Mouse (Mus musculus) activated CD4-positive, CD25-positive, alpha-beta regulatory T cell, adult 4 months (primary cell): Measurements from ENCODE around the gene Fermt2. TPM values are rescaled to one million over a fixed set of nuclear protein-coding genes. Genes with fewer than 3 reads are reported as not detected.

Experiments
- ATAC-seq: one replicate; pipeline ENCODE4 v1.8.0; 2017
- polyA plus RNA-seq, 2 experiments: library from polyadenylated mRNA; unstranded; fragments of 100-300 nt; shearing (Covaris generic); gene quantifications; one replicate each; pipeline ENCODE4 v1.2.1; 2017

Fermt2 gene
- polyA plus RNA-seq, 2 experiments from 2014 or later: 0.25 TPM; not detected in 1

DNA sequence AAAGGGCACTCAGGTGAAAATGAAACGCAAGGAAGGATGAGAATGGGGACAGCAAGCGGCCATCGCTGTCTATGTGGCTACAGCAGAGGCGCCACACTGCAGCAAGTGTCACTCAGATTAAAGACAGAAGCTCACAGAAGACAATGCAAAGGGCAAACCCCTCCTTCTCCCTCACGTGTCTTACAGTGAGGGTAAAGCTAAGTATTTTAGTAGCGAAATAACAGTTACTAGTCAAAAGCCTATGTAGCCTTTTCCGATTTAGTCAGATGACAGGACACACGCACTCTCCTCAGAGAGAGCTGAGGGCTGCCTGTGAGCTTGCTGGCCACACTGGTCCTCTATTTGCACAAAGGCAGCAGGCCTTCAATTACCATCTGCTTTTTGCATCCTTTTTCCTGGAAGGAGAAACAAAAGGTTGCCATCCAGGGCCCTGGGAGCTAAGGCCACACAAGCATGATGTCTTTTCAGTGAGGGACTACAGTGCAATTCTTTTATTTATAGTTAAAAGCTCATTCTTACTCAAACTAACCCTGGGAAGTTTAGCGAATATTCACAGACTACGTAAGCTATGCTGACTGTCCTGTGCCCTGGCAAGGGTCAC lies 66.9 kb downstream of the Fermt2 start:
- ATAC-seq: no peak

DNA sequence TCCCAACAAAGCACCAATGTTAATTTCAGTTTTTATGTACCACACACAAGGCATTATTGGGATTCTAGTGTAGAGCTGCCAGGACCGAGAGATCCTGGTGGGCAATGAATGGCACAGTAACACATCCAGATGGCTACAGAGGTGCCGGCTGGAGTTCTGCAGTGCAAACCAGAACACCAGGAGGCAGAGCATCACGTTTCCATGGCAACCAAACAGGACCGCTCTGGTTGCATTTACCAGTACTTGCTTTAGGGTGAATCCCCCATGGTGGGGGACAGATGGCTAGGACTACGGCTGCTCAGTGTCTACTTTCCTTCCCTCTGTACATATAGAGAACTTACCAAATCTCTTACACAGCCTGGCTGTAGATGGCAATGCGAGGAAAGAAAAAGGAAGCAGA lies 67.5 kb downstream of the Fermt2 start:
- no peak for ATAC-seq

DNA sequence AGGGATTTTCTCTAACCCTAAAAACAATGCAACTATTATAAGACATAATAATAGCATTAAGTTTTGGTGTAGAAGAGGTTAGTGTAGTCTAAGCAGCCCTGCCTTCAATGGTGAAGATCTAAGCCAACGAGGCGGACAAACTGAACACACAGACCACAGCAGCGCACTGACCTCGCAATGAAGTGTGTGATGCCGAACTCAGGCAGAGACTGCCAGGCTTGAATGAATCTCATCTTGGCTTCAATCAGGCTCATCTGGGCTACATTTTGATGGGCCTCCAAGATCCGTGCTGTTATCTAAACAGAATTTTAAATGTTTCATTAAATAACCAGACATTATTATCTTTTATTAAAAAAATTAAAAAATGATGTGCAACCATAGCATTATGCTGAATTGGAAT lies 68.0 kb downstream of the Fermt2 start:
- no peak for ATAC-seq

DNA sequence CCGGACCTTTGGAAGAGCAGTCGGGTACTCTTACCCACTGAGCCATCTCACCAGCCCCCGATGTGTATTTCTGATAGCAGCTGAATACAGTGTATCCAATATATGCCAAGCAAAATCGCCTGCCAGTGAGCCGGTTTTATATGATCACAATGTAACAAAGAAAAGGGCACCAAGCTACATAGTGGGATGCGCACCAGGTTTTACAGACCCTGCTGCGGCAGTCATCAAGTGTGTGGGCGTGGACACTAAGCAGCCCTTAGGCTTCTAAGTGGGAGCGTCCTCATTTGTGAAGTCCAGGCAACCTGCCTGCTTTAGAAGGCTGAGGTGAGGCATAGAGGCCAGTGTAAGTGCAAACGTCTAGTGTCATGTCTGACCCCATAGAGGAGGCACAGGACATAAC lies 69.4 kb downstream of the Fermt2 start:
- no peak for ATAC-seq

DNA sequence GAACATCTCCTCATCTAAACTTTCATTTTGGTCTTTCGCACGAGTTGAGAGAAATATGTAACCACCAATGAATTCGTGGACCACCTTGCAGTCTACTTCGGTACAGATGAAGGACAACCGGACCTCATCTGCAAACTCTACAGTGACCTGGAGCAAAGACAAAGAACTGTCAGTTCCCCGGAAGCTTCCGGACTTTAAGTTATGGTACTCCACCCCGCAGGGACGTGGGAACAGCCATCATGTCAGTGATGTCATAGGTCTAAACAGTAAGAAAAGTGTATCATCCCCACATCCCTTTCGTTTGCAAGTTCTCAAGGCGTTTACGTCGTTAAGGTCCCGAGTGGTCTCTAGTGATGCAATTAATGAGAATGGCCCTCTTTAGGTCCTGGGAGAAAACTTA lies 70.0 kb downstream of the Fermt2 start:
- no peak for ATAC-seq

DNA sequence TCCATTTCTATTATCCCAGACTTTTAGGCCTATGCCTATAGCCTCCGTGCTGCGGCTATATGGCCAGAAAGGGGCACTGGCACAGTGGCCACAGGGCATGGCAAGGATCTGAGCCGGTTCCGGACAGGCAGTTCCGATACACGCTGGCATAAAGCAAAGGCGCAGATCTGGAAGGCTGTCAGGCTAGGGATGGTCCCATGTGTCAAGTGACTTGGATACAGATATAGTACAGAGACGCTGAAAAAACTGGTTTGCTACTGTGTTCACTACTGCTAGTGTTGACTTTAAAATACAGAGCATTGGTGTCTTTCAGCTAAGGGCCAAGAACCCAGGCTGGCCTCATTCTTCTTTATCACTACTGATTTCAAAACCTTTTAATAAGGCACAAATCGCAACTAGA lies 72.9 kb downstream of the Fermt2 start:
- no peak for ATAC-seq

DNA sequence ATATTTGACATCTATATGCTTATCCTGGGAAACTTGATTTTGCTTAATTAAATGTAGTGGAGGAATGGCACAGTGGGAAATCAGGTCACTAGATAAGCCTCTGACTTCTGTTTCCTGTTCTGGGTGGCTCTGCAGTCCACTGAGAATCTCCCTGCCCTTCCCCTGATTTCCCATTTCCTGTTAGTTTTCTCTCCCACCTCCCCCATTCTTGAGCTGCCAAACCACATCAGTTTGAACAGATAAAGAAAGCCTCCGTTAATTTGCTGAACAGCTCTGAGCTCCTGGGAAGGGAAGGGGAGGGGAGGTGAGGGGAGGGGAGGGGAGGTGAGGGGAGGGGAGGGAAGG lies 73.4 kb downstream of the Fermt2 start:
- no peak for ATAC-seq

DNA sequence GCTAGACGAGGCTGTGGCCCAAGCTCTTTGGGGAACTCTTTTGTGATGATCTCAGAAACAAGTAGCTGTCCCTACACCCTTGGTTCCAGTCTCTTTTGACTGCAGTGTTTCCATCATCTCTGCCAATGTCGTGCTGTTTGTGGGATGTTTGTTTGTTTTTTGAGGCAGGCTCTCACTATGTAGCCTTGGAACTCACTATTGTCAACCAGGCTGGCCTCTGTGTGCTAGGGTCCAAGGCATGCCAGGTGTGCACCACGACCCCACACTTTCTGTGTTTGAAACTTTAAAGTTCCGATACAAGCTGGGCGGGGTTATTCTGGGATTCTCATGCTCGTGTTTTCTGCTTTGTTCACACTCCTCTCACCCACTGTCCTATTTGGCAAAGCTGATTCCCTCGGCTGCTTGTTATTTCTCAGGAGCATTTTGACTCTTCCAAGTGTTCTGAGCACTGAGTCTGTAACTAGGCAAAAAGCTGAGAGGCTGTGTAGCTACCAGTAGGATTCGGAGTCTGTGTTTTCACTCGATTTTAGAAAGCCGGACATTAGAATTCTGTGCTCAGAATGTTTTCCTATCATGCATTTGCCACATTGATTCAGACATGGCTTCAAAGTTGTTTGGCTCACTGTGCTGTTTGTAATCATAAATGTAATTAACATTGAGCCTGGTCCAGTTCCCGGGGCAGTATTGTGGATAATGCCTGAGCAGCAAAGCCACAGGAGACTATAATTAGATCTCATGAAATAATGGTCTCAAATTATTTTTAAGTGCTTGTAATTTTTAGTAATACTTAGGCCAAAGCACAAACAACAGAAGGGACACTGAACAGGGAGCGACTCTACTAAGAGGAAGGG lies 74.0 kb downstream of the Fermt2 start:
- ATAC-seq: no peak

DNA sequence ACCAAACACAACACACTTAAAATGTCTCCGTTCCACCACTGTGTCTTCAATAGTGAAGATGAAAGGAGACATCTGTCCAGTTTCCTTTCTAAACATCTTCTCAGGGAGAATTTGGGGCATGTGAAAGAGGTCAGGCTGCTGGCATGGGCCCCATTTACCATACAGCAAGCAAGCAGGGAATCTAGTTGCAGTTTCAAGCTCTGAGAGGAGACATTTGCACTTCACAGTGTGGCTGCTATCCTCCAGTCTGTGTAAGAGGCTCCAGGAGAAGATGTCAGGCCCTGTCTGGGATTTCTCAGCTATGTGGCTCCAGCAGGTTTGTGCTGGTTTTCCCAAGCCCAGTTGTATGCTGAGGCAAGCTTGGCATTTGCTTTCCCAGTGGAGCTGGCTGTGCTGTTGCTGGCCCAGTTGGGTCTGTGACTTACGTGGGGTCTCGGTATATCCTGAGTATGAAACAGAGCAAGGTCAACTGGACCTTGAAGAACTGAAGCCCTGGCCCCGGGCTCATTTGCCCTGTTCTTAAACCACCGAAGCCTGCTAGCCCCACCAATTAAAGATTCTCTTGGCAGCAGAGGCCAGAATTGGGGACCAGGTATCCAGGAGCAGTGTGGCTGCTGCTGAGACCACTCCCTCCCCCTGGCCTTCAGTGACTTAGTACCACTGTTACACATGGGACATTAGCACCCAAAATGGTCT lies 76.2 kb downstream of the Fermt2 start:
- ATAC-seq: no peak

DNA sequence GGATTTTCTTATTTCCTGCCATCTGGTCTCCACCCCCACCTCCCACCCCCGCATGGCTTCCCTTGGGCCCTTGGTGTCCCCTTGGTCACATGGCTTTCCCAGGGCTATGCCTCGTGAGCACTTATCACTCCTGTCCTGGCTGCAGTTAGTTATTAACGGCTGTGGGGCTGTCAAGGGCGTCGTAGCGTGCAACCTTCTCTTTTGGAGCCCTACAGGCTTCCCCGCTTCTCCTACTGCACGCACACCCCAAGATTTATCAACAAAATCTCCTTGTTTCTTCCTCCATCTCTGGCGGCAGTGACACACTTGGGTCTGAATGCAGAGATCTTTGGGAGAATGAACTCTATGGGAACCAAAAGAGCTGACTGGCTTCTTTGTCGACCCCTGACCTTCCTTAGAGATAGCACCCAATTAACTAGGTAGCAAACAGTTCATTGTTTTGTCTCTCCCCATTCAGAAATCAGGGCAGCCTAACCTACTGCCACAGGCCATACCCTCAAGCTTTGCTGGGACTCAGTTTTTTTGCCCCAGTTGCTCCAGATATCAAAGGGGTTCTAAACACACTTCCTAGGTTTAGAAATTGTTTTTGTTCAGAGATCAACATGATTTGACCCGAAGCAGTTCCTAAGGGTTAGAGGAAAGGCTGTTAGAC lies 76.9 kb downstream of the Fermt2 start:
- no peak for ATAC-seq

DNA sequence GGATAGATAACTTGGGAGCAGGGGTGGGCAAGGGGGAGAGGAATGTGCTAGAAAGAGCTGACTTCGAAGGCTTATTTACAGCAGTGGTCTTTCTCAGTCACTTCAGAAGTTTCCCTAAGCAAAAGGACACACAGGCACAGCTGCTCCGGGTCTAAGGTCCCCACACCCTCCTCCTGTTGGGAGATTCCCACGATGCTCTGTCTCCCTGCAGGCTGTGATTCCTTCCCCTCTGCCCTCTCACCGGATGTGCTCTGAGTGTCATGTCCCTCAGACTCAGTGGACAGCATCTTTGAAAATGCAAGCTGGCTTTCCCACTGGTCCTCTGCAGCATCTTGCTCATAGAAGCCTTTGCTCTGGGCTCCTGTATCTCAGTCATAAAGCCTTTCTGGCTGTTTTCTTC lies 77.8 kb downstream of the Fermt2 start:
- no peak for ATAC-seq

DNA sequence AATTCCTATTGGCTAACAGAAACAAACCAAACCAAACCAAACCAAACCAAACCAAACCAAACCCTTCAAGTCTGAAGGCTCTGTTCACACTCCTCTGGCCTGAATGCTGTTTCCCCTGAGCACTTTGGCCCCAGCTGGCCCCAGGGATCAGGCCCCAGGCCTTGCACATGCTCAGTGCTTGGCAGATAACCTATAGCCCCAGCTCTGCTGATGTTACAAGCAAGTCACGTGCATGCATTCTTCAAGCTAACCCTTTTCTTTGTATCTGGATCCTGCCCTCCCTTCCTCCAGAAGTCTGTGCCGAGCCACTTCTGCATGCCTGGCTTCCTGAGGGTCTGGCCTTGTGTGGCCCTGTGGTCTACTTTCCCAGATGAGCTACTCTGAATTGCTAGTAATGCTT lies 78.8 kb downstream of the Fermt2 start:
- ATAC-seq: no peak

DNA sequence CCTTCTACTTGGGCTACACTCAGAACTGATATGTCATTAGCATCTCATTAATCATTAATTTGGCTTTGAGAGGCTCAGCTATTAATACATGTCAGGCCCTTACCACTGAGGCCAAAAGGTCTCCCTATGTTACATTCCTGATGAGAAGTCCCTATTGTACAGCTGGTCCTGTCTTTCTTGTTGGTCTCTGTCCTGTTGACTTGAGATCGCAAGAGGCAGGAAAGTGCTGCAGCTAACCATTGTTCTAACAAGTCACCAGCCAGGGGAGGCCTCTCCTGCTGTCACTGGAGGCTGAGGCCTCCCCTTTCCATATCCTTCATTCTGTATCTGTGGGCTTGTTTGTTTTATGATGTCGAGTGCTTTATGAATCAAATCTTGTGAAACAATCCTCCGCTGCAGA lies 83.1 kb downstream of the Fermt2 start:
- no peak for ATAC-seq

DNA sequence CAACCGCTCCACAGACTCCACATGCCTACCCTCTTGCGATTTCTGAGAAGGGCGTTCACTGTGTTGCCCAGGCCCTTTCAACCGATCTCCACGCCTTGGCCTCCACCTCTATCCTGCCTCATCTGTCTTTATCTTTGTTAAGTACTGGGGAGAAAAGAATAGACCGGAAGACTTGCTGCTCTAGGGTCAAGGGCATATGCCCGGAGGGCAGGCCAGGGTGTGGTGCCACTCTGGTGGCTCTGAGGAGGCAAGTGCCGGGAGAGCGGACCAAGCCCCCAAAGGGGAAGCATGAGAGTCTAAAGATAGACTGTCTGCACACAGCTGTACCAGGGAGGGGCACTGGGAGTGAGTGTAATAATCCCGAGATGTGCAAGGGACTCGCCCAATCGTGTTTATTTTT lies 84.5 kb downstream of the Fermt2 start:
- ATAC-seq: no peak

DNA sequence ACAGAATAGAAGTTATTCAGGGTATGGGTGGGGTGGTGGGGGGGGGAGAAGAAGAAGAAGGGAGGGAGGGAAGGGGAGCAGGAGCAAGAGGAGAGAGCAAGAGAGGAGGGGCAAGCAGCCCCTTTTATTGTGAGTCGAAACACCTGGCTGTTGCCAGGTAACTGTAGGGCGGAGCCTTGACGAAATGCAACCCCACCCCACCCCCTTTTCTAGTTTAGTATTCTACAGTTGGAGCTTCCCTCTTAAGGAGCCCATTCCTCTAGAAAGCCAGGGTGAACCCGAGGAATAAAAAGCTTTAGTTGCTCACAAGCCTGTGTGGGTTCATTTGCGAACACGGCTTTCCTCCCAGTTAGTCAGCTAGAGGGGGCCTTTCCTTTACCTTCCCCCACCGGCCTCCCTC lies 85.0 kb downstream of the Fermt2 start:
- no peak for ATAC-seq

DNA sequence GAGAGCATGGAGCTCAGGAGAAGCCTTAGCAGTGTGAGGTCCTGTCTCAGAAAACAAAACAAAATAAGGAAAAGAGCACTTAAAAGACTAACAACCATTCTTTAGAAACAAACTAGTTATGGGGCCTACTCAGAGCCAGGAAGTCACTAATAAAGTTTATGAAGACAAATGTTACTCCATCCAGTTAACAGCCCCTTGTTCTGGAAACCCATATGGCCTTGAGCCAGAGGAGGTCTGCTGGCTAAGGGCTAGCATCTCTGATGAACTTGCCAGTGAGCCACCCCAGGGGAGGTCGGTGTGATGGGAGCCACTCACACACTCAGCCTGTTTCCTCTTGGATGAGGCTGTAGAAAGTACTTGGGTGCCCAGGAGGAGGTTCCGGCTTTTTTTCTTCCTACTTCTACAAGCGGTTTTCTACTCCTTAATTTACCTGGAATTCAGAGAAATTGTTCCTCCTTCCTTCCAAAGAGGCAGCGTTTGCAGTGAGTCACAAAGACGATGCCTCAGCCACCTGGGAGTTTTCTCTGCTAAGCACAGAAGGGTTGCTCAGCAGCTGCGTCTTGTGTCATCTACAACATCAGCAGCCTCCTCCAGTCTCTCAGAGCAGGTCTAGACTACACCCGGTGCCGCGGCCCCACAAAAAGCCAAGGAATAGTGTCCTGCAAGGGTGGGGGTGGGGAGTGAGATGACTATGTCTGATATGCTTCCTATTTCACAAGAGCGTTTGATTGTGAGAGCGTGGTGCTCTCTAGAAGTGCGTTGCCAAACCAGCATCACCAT lies 86.9 kb downstream of the Fermt2 start:
- ATAC-seq: no peak

DNA sequence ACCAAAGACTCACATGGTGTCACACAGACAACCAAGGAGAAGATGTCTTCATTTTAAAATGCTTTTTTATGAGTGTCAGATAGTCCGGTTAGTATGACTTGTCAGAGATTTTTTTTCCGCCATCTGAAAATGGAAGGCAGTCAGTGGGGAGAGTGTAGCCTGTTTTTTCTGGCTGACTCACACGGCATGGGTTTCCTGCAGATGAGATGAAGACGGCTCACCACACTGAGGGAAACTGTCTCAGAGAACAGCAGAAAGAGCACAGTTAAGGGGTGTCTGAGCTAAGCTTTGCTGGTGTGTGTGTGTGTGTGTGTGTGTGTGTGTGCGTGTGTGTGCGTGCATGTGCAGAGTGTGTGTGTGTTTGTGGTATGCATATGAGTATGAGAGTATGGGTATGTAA lies 88.6 kb downstream of the Fermt2 start:
- ATAC-seq: no peak

DNA sequence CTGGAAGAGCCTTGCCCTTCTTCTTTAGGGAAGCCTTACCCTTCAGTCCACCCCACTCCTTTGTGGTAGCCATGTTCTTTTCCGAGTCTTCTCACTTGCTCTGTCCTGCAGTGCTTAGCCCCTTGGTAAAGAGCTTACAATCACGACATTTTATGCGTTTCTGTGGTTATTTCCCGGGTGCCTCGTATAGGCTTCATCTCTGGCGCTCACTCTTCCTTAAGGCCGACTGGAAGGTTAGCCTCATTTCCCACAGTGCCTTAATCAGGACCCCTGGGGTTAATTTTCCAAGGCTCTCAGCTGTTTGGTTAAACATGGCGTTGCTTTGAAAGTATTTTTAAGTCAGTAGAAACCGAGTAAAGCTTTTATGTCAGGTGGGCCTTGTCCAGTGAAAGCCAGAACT lies 90.5 kb downstream of the Fermt2 start:
- ATAC-seq: no peak

DNA sequence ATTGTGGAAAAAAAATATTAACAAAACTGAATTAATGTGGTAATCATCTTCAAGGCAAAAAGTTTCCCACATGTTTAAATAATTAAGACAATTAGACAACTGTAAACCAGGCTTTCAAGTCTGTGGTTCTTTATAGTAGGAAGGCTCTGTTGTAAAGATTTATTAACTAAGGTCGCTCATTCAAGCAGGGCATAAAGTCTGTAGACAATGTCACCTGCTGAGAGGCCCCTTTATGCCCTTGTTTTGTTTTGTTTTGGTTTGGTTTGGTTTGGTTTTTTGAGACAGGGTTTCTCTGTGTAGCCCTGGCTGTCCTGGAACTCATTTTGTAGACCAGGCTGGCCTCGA lies 91.0 kb downstream of the Fermt2 start:
- ATAC-seq: no peak

DNA sequence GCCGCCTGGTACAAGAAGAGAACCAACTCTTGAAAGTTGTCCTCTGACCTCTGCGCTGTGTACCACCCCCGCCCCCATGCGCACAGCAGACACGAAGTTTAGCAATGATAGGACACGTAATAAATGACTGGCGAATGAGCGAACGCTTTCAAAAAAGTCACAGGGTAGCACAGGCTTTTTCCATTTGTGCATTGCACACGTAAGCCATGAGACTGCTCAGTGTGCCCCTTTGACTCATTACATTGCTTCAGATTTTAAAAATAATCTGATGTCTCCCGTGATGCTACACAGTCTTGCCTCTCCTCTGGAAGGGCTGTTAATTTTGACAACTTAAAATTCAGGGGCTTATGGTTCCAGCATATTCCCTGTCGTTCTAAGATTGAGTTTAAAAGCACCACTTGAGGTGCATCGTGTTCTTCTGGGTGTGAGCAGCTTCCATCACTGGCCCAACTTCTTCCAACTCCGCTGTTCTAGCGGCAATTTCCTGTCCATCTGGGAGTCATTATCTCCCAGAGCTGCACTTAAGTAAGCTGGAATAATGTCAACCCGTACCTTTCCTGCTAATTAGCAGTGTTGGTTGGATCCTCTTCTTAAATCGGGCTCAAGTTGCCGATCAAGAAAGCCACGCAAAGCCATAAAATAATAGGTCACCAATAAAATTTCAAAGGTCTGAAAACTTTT lies 91.5 kb downstream of the Fermt2 start:
- ATAC-seq: no peak

DNA sequence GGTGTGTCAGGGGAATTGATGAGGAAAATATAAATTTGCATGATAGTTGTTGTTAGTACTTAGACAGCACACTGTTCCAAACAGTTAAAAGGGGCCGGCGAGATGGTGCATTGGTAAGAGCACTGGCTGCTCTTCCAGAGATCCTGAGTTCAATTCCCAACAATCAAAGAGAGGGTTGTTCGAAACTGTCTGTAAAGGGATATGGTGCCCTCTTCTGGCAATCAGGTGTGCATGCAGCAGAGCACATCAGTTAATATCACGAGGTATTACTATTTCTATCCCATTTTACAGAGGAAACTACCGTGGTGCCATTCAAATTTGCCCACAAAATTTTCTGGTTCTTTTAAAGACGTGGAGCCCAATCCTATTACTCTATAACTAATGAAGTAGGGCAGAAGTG lies 95.7 kb downstream of the Fermt2 start:
- no peak for ATAC-seq

DNA sequence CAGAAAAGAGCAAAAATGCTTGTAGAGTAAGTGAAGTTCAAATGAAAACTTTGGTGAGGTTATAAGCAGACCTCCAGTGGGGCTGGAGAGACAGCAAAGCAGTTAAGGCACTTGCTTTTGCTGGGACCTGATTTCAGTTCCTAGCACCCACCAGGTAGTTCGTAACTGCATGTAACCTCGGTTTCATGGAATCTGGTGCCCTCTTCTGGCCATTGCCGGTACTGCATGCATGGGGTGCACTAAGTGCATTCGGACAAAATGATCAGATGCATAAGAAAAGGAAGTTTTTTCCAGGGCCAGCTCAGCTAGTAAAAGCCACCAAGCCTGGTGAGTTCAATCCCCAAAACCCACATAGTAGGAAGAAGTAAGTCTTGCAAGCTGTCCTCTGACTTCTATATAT lies 97.9 kb downstream of the Fermt2 start:
- ATAC-seq: no peak
